Mouse (Mus musculus): Measurements from ENCODE around the gene Gm5129. TPM values are rescaled to one million over a fixed set of nuclear protein-coding genes. Genes with fewer than 3 reads are reported as not detected.

The Gm5129 gene
- total RNA-seq (2023): 9.1 to 17.9 TPM (median 11.5 TPM) in 4 replicates

GRCm38 (mm10) chr5:29735557-29736061 is at the start of gene Gm5129, which contains the start of gene Dnajb6:
Gm5129 (minus strand) TSS chr5:29735936.
Dnajb6 (plus strand) TSS chr5:29735688.

Other genes with a start within 250 kb of the Gm5129 start
- gene Ube3c, start 166.7 kb downstream of the Gm5129 start, total RNA-seq (2023): 39.8 to 44.5 TPM (median 42.2 TPM) in 4 replicates
- gene Dnajb6, start 248 bp downstream of the Gm5129 start, total RNA-seq (2023): 301 to 339 TPM (median 322 TPM) in 4 replicates

Measured in B cell, adult 62 days (primary cell).